Mouse (Mus musculus): ENCODE results near the gene Ric3. TPM values are rescaled to one million over a fixed set of nuclear protein-coding genes. Genes with fewer than 3 reads are reported as not detected.
A peak's percentile ranks its signal among the peaks of the same experiment; 100 is the strongest.
"Not testable (repeated sequence)": the region's sequence is repeated elsewhere in the genome, so short reads cannot be mapped to it uniquely, and the experiment has no call there.

The Ric3 gene
- polyA plus RNA-seq, 1 experiment, result 0.19 TPM

DNA sequence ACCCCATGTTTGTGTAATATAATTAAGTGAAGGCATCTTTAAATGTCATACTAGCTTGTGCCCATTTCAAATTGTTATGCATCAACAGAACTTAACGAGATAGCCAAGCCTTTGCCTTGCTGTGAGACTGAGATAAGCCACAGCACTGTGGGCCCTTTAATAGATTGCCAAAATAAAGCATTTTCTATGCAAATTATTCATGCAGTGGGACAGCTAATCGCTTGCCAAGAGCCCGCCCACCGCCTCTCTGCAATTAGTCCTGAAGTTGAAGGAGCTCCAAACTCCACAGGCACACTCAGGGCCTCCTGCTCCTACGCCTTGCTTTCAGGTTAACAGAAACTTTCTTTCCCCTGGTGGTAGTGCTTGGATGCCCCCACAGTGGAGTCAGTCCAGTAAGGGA lies 27.9 kb upstream of the Ric3 start:
- Histone ChIP-seq H3K36me3 (ENCODE audit: control insufficient read depth, insufficient read depth, low read length) (no peaks in the 10 kb centered on the region), H3K27me3 (ENCODE audit: control insufficient read depth, insufficient read depth, low read length) (no peaks in the 10 kb centered on the region), H3K27ac (ENCODE audit: insufficient read depth, low read length) (0 out of 2 replicates have a peak overlapping the region, but pooled peaks have one; percentile 32), H3K4me3 (ENCODE audit: extremely low read depth, insufficient read depth, insufficient read length) (no peak overlapping the region), H3K4me1 (ENCODE audit: control insufficient read depth, insufficient read depth, insufficient read length) (no peaks in the 10 kb centered on the region)
- no peak for DNase-seq (ENCODE audit: low read depth in 1 of 2, low spot score in 2 of 2)
- TF ChIP-seq POLR2A (IDR thresholded peaks at IDR 0.05; ENCODE audit: low read depth, low read length) (no peak), CTCF (IDR thresholded peaks at IDR 0.05; ENCODE audit: extremely low read depth, insufficient read depth, insufficient read length, insufficient replicate concordance) (no peak)
- 80% methylated on average over 5 of the region's 5 CpGs for WGBS

DNA sequence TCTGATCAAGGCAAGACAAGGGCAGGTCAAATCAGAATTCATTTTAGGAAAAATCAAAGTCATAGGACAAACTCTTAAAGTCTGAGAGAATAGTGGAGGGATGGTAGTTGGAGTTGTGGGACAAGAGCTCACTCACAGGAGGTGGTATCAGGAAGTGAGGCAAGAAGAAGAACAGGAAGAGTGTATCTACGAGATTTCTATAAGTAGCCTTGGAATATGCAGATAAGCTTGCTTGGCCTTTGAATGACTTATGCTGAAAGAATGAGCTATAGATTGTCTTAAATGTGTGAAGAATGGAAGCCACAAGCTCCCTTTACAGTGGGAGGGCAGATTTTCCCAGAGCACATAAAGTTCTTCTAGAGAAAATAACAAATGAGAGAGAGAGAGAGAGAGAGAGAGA lies 21.8 kb upstream of the Ric3 start:
- H3K36me3 ChIP-seq (ENCODE audit: control insufficient read depth, insufficient read depth, low read length), result no peaks in the 10 kb centered on the region
- no peaks in the 10 kb centered on the region for H3K27me3 ChIP-seq (ENCODE audit: control insufficient read depth, insufficient read depth, low read length)
- no peak for DNase-seq (ENCODE audit: low read depth in 1 of 2, low spot score in 2 of 2)
- no peak overlapping the region for H3K4me3 ChIP-seq (ENCODE audit: extremely low read depth, insufficient read depth, insufficient read length)
- H3K27ac ChIP-seq (ENCODE audit: insufficient read depth, low read length), result no peak overlapping the region
- WGBS, result 2% methylated on average over 1 of the region's 1 CpGs
- TF ChIP-seq POLR2A (IDR thresholded peaks at IDR 0.05; ENCODE audit: low read depth, low read length) (no peak), CTCF (IDR thresholded peaks at IDR 0.05; ENCODE audit: extremely low read depth, insufficient read depth, insufficient read length, insufficient replicate concordance) (no peak)
- no peaks in the 10 kb centered on the region for H3K4me1 ChIP-seq (ENCODE audit: control insufficient read depth, insufficient read depth, insufficient read length)

DNA sequence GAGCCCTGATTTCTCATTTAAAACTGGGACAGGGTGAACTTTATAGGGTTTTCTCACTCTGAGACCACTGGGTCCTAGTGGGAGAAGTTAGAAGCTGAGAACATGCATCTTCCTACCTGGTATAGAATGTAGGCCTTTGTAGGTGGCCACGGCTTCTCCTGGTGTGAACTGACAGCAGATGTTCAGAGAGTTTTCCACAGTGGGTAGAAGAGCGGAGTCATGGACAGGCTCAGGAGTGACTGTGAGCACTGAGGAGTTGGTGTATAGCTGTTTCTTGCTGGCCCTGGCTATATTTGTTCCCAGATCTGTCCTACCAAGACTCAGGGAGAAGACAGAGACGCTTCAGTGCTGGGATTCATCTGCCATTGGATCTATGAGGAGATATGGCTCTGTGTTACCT lies 18.0 kb upstream of the Ric3 start:
- Histone ChIP-seq H3K27ac (ENCODE audit: insufficient read depth, low read length) (no peak overlapping the region), H3K4me3 (ENCODE audit: extremely low read depth, insufficient read depth, insufficient read length) (no peak overlapping the region), H3K4me1 (ENCODE audit: control insufficient read depth, insufficient read depth, insufficient read length) (no peaks in the 10 kb centered on the region), H3K27me3 (ENCODE audit: control insufficient read depth, insufficient read depth, low read length) (no peaks in the 10 kb centered on the region), H3K36me3 (ENCODE audit: control insufficient read depth, insufficient read depth, low read length) (no peaks in the 10 kb centered on the region)
- no peak for TF ChIP-seq POLR2A (IDR thresholded peaks at IDR 0.05; ENCODE audit: low read depth, low read length)
- TF ChIP-seq CTCF (IDR thresholded peaks at IDR 0.05; ENCODE audit: extremely low read depth, insufficient read depth, insufficient read length, insufficient replicate concordance), result no peak
- 85% methylated on average over 3 of the region's 3 CpGs for WGBS
- DNase-seq (ENCODE audit: low read depth in 1 of 2, low spot score in 2 of 2), result no peak

DNA sequence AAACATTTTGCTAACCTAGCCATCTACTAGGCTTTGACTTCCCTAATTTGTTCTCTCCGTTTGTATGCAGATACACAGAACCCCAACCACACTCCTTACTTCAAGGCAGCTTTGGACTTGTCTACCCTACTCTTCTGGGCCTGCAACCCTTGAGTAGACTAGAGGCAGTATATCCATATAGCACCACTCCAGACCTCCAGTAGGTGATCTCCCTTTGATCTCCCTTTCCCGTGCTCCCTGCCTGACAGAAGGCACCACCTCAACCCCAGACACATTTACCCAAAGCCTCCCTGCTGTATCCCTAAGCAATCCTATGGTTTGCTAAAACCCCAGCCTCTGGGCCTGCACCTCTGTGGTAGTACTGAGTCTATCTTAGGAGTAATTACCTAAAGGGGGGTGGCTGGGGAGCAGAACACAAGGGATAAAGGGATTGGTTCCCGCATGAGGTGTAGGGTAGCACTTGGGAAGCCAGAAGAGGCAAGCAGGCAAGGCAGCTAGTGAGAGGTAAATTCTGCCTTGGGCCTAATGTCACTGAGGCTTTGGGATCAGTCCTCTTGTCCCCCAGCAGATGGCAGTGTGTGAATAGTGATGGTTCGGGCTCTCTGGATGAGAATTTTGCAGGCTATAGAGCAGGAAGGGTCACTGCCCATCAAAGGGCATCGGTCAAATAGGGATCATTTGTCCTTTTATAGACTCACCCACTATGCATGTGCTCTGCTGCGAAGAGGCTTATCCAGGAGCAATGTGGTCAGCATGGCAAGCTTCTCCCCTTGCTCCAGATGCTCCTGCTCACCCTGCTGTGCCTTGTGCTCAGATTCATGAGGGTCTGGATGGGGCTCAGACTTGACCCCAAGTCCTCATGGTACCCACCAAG lies 15.3 kb upstream of the Ric3 start:
- H3K36me3 ChIP-seq (ENCODE audit: control insufficient read depth, insufficient read depth, low read length), result no peaks in the 10 kb centered on the region
- TF ChIP-seq POLR2A (IDR thresholded peaks at IDR 0.05; ENCODE audit: low read depth, low read length) (no peak), CTCF (IDR thresholded peaks at IDR 0.05; ENCODE audit: extremely low read depth, insufficient read depth, insufficient read length, insufficient replicate concordance) (no peak; the same call in 1 of the 2 replicates)
- H3K4me1 ChIP-seq (ENCODE audit: control insufficient read depth, insufficient read depth, insufficient read length), result no peaks in the 10 kb centered on the region
- H3K4me3 ChIP-seq (ENCODE audit: extremely low read depth, insufficient read depth, insufficient read length), result no peak overlapping the region
- no peak for DNase-seq (ENCODE audit: low read depth in 1 of 2, low spot score in 2 of 2)
- H3K27me3 ChIP-seq (ENCODE audit: control insufficient read depth, insufficient read depth, low read length), result no peaks in the 10 kb centered on the region
- WGBS, result 39% methylated on average over 6 of the region's 6 CpGs
- H3K27ac ChIP-seq (ENCODE audit: insufficient read depth, low read length), result no peak overlapping the region

DNA sequence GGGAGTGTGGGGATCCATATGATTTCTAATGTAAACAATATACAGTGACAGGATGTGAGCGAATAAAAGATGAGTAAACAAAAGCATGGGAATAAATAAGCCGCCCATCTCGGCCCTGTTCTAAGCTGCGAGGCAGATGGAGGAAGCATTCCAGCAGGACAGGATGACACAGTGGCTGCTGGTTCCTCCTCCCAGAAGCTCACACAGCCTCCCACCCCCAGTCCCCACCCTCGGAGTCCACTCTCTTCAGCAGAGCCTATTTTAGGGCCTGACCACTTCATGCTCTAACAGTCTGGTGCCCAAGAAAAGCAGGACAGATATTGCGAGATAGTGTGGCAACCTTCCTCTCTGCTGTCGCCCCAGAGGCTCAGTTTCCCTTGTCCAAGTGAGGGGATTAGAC lies 14.1 kb upstream of the Ric3 start:
- TF ChIP-seq CTCF (IDR thresholded peaks at IDR 0.05; ENCODE audit: extremely low read depth, insufficient read depth, insufficient read length, insufficient replicate concordance) (no peak), POLR2A (IDR thresholded peaks at IDR 0.05; ENCODE audit: low read depth, low read length) (no peak)
- Histone ChIP-seq H3K27ac (ENCODE audit: insufficient read depth, low read length) (no peak overlapping the region), H3K36me3 (ENCODE audit: control insufficient read depth, insufficient read depth, low read length) (no peaks in the 10 kb centered on the region), H3K4me1 (ENCODE audit: control insufficient read depth, insufficient read depth, insufficient read length) (no peaks in the 10 kb centered on the region), H3K4me3 (ENCODE audit: extremely low read depth, insufficient read depth, insufficient read length) (no peak overlapping the region), H3K27me3 (ENCODE audit: control insufficient read depth, insufficient read depth, low read length) (no peaks in the 10 kb centered on the region)
- WGBS, result 73% methylated on average over 7 of the region's 7 CpGs
- DNase-seq (ENCODE audit: low read depth in 1 of 2, low spot score in 2 of 2), result no peak

DNA sequence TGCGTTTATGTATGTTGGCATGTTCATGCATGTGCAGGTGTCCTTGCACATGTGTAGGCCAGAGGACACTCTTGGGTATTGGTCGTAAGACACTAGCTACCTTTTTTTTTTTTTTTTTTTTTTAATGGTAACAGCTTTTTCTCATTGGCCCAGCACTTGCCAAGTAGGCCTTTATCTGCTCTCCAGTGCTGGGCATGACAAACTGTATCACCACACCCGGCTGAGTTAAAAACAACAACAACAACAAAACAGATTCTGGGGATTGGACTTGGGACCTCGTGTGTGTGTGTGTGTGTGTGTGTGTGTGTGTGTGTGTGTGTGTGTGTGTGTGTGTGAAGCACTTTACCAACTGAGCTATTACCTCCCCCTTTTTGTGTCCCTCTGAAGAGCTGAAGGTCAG lies 13.5 kb upstream of the Ric3 start:
- TF ChIP-seq CTCF (IDR thresholded peaks at IDR 0.05; ENCODE audit: extremely low read depth, insufficient read depth, insufficient read length, insufficient replicate concordance) (no peak), POLR2A (IDR thresholded peaks at IDR 0.05; ENCODE audit: low read depth, low read length) (no peak)
- DNase-seq (ENCODE audit: low read depth in 1 of 2, low spot score in 2 of 2), result no peak
- Histone ChIP-seq H3K27me3 (ENCODE audit: control insufficient read depth, insufficient read depth, low read length) (no peaks in the 10 kb centered on the region), H3K4me3 (ENCODE audit: extremely low read depth, insufficient read depth, insufficient read length) (no peak overlapping the region), H3K4me1 (ENCODE audit: control insufficient read depth, insufficient read depth, insufficient read length) (no peaks in the 10 kb centered on the region), H3K27ac (ENCODE audit: insufficient read depth, low read length) (no peak overlapping the region), H3K36me3 (ENCODE audit: control insufficient read depth, insufficient read depth, low read length) (no peaks in the 10 kb centered on the region)
- 85% methylated on average over 4 of the region's 4 CpGs for WGBS

DNA sequence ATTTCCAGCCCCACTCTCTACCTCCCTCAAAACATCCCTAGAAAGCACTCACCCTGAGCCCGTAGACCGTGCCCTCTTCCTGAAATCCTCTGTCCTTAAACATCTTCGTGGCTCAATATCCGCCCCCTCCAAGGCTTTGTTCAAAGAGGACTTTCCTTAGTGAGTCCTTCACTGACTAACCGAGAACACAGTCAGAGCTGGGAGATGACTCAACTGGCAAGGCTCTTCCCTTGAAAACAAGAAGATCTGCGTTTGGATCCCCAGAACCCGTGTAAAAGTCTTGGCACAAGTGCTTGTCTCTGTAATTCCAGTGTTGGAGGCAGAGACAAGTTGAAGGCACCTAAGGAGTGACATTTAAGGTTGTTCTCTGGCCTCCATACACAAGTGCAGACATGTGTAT lies 11.2 kb upstream of the Ric3 start:
- no peak overlapping the region for H3K4me3 ChIP-seq (ENCODE audit: extremely low read depth, insufficient read depth, insufficient read length)
- H3K27ac ChIP-seq (ENCODE audit: insufficient read depth, low read length), result no peak overlapping the region
- no CpG with 5 or more reads among the region's 7 CpGs for WGBS
- H3K27me3 ChIP-seq (ENCODE audit: control insufficient read depth, insufficient read depth, low read length), result no peaks in the 10 kb centered on the region
- TF ChIP-seq CTCF (IDR thresholded peaks at IDR 0.05; ENCODE audit: extremely low read depth, insufficient read depth, insufficient read length, insufficient replicate concordance), result no peak
- TF ChIP-seq POLR2A (IDR thresholded peaks at IDR 0.05; ENCODE audit: low read depth, low read length), result no peak
- no peaks in the 10 kb centered on the region for H3K4me1 ChIP-seq (ENCODE audit: control insufficient read depth, insufficient read depth, insufficient read length)
- H3K36me3 ChIP-seq (ENCODE audit: control insufficient read depth, insufficient read depth, low read length), result no peaks in the 10 kb centered on the region
- no peak for DNase-seq (ENCODE audit: low read depth in 1 of 2, low spot score in 2 of 2)

DNA sequence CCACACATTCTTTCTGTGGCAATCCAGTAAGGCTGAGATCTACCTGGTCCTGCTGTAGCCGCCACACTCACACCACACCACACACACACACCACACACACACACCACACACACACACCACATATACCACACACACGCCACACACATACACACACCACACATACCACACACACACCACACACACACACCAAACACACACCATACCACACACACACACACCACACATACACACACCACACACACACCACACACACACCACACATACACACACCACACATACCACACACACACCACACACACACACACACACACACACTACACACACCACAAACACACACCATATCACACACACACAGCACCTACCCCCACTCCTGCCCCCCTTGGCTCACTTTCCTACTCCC lies 8.2 kb upstream of the Ric3 start:
- not testable (repeated sequence) for DNase-seq (ENCODE audit: low read depth in 1 of 2, low spot score in 2 of 2); H3K4me3 ChIP-seq (ENCODE audit: extremely low read depth, insufficient read depth, insufficient read length); H3K27ac ChIP-seq (ENCODE audit: insufficient read depth, low read length); H3K4me1 ChIP-seq (ENCODE audit: control insufficient read depth, insufficient read depth, insufficient read length); H3K27me3 ChIP-seq (ENCODE audit: control insufficient read depth, insufficient read depth, low read length); H3K36me3 ChIP-seq (ENCODE audit: control insufficient read depth, insufficient read depth, low read length)
- WGBS, result no CpG with 5 or more reads among the region's 2 CpGs
